Mouse (Mus musculus): ENCODE measurements around the gene Rgs16. TPM values are rescaled to one million over a fixed set of nuclear protein-coding genes. Genes with fewer than 3 reads are reported as not detected.

The Rgs16 gene
- total and polyA plus RNA-seq, 3 experiments = not detected

- Histone ChIP-seq H3K4me3 (ENCODE audit: control insufficient read depth in 1 of 2, insufficient read depth in 1 of 2, low read depth in 2 of 2, low read length in 2 of 2) (no peak overlapping the region), H3K4me1 (ENCODE audit: control insufficient read depth in 1 of 2, insufficient read depth in 2 of 2, low read length in 2 of 2) (no peaks in the 10 kb centered on the region), H3K27me3 (ENCODE audit: control insufficient read depth in 1 of 2, insufficient read depth in 2 of 2, low read length in 2 of 2) (no peaks in the 10 kb centered on the region), H3K9me3 (replicated peaks; ENCODE audit: insufficient read depth, low read length) (no peaks in the 10 kb centered on the region), H3K79me2 (ENCODE audit: control insufficient read depth, insufficient read depth, low read length, poor library complexity) (no peaks in the 10 kb centered on the region), H3K27ac (ENCODE audit: control insufficient read depth, low read depth, low read length) (no peak overlapping the region), H3K36me3 (ENCODE audit: control insufficient read depth in 1 of 2, insufficient read depth in 2 of 2, low read length in 2 of 2) (no peaks in the 10 kb centered on the region), H3K9ac (ENCODE audit: control insufficient read depth, low read depth, low read length, poor library complexity, severe bottlenecking) (no peak overlapping the region)
- no peak for DNase-seq (ENCODE audit: low read depth, low spot score)
- no peak for TF ChIP-seq E2F4 (IDR thresholded peaks at IDR 0.05; ENCODE audit: borderline replicate concordance, low read depth, low read length)
- TF ChIP-seq MAFK (IDR thresholded peaks at IDR 0.05; ENCODE audit: borderline replicate concordance, low read depth, low read length) = no peak
- TF ChIP-seq MXI1 (IDR thresholded peaks at IDR 0.05; ENCODE audit: low read depth, low read length) = no peak
- no peak for TF ChIP-seq USF1 (IDR thresholded peaks at IDR 0.05; ENCODE audit: low read depth, low read length)
- no peak for TF ChIP-seq GATA1 (IDR thresholded peaks at IDR 0.05; ENCODE audit: low read depth, low read length)
- no peak for TF ChIP-seq CTCF (IDR thresholded peaks at IDR 0.05 in 2 of 3, conservative IDR thresholded peaks at IDR 0.05 in 1 of 3; ENCODE audit: control insufficient read depth in 1 of 3, insufficient read depth in 1 of 3, low read depth in 2 of 3, low read length in 3 of 3, poor library complexity in 1 of 3, severe bottlenecking in 1 of 3)
- no peak for TF ChIP-seq MYC (IDR thresholded peaks at IDR 0.05; ENCODE audit: low read depth, low read length)
- no peak for TF ChIP-seq UBTF (IDR thresholded peaks at IDR 0.05; ENCODE audit: borderline replicate concordance, insufficient read depth, low read depth, low read length)
Measured at GRCm38 (mm10) chr1:153697581-153698251, 42.4 kb upstream of the Rgs16 start.

DNA sequence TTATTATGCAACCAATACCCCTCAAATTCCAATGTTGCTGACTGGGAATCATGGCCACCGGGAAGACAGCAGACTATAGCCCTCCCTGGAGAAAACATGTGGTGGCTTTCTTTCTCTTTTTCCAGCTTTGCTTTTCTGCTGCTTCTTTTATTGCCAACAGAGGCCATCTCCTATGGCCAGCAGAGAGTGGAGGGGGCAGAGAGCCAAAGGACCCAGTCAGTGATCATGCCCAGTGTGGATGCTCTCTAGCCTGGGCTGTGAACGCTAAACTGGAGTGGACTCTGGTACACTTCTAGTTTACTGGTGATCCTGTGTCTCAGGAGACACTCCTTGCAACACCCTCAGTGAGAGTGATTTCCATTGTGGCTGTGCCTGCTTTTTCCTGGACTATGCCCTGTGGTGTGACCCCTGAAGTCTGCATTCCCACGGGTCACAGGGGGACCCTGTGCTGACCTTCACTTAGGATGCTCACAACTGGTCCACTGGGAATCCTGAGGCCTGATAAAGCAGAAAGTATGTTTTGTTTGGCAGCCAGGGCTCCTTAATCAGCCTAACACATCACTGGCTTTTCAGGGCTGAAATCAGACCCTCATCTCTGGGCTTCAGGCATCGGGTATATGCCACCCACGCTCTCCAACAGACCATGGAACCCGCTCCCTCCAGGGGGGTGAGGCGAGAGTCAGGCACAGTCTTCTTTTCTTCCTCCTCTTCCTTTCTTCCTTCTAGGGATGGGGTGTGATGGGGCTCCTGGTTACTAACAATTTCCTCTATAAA lies 41.7 kb upstream of the Rgs16 start:
- TF ChIP-seq SMC3 (IDR thresholded peaks at IDR 0.05; ENCODE audit: low read depth, low read length) = no peak
- TF ChIP-seq CTCF (IDR thresholded peaks at IDR 0.05 in 2 of 3, conservative IDR thresholded peaks at IDR 0.05 in 1 of 3; ENCODE audit: control insufficient read depth in 1 of 3, insufficient read depth in 1 of 3, low read depth in 2 of 3, low read length in 3 of 3, poor library complexity in 1 of 3, severe bottlenecking in 1 of 3) = no peak
- TF ChIP-seq TBP (IDR thresholded peaks at IDR 0.05; ENCODE audit: low read depth, low read length) = no peak
- no peak for TF ChIP-seq MAFK (IDR thresholded peaks at IDR 0.05; ENCODE audit: borderline replicate concordance, low read depth, low read length)
- TF ChIP-seq TCF12 (IDR thresholded peaks at IDR 0.05; ENCODE audit: low read depth, low read length) = no peak
- TF ChIP-seq ZNF384 (IDR thresholded peaks at IDR 0.05; ENCODE audit: low read depth, low read length) = no peak
- Histone ChIP-seq H3K4me1 (ENCODE audit: control insufficient read depth in 1 of 2, insufficient read depth in 2 of 2, low read length in 2 of 2) (no peaks in the 10 kb centered on the region), H3K79me2 (ENCODE audit: control insufficient read depth, insufficient read depth, low read length, poor library complexity) (no peaks in the 10 kb centered on the region), H3K27me3 (ENCODE audit: control insufficient read depth in 1 of 2, insufficient read depth in 2 of 2, low read length in 2 of 2) (no peaks in the 10 kb centered on the region), H3K4me3 (ENCODE audit: control insufficient read depth in 1 of 2, insufficient read depth in 1 of 2, low read depth in 2 of 2, low read length in 2 of 2) (no peak overlapping the region), H3K9me3 (replicated peaks; ENCODE audit: insufficient read depth, low read length) (no peaks in the 10 kb centered on the region), H3K36me3 (ENCODE audit: control insufficient read depth in 1 of 2, insufficient read depth in 2 of 2, low read length in 2 of 2) (no peaks in the 10 kb centered on the region), H3K27ac (ENCODE audit: control insufficient read depth, low read depth, low read length) (no peak overlapping the region), H3K9ac (ENCODE audit: control insufficient read depth, low read depth, low read length, poor library complexity, severe bottlenecking) (no peak overlapping the region)
- DNase-seq (ENCODE audit: low read depth, low spot score) = no peak
